Mouse (Mus musculus): Measurements from ENCODE around the gene Ndufs6. TPM values are rescaled to one million over a fixed set of nuclear protein-coding genes. Genes with fewer than 3 reads are reported as not detected.

The Ndufs6 gene
- polyA plus RNA-seq, 2 experiments from 2014 or later: 157 to 168 TPM

DNA sequence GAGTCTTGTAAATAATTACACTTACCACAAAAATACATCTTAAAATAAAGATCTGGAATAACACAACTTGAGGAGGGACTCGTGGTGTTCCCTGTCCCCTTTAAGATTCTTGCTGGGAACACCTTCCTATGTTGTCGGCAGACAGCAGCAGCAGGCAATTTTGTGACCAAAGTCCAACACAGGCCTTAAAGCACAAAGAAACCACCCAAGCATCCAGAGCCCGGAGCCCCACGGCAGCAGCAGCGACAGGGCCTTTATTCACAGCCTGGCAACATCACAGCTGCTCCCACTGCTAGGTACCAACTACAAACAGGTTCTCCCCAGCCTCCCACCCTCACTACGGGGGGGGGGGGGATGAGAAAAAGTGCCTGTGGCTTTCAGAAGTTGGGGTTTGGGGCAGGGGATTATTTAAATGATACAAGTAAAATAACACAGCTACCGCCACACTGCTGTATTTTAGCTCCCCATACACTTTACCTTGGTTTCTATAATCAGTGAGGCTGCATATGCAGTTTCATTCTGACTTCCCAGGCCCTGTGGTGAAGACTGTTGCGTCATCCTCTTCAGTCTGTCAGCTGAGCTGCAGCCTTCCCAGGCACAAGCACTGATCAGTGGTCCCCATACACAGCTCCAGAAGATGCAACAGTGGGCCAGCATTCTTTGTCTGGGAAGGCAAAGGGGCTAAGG lies 22.8 kb downstream of the Ndufs6 start:
- peak; percentile 70 for ATAC-seq

DNA sequence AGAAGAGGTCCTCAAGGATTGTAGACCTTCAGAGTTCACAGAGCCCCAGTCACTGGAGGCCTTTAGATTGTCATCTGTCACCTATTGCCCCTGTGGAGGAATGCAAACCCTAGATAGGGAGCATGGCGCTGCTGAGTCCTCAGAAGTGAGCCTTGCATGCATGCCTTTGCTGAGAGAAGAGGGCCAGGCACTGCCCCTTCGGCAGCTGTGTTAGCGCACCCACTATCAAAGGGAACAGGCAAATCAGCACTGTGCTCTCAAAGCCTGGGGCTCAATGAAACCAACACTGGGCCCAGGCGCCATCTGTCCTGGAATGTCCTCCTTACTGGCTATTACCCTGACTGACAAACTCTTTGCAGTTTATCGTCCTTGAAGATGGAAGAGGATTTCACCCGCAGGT lies 23.6 kb downstream of the Ndufs6 start:
- ATAC-seq: no peak

DNA sequence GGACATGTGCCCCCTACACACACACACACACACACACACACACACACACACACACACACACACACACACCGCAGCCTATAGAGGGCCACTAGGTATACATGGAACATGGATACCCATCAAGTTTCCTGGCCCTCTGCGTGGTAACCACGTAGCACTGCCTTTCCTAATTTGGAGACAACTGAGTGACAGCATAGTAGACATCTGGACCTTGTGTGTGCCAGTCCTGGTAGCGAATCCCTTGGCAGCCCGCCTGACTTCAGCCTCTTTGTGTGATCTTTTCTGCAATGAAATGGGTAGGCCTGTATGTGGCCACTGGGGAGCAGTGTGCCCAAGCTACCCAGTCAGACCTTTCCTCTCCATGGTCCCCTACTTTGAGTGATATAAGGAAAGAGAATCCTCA lies 29.0 kb downstream of the Ndufs6 start:
- no peak for ATAC-seq

- ATAC-seq: no peak
Observed at GRCm38 (mm10) chr13:73298717-73299116, 29.6 kb downstream of the Ndufs6 start.

DNA sequence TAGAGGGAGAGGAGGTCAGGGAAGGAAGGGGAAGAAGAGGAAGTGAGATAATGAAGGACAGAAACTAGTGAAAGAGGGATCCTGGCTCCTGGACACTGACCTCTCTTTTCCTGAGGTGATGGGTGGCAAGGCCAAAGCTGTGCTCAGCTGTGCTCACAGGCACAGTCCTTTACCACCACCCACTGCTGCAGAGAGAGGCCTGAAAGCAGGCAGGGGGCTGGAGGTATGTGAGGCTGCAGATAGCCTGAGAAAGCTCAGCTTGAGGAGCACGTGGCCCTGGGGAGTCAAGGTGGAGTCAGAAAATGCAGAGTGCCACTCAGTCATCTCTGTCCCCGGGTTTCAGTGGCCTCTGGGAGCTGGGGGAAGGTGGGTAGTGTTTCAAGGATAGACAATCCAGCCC lies 37.2 kb downstream of the Ndufs6 start:
- ATAC-seq: no peak

DNA sequence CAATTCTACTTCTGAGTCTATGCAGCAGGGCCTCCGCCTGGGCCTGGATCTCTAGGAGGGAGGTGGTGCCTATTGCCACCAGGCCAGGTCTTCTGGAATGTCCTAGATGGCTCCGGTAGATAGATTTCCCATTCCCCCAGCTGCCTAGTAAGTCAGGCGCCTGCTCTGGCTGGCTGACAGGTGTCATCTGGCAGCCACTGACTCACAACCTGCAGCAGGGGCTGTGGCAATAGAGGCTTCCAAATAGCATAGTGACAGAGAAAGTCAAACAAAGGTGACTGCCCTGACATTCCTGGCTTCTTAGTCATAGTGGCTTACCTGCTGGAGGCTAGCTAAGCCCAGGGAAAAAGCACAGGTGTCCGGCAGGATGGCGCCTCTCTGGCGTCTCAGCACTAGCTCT lies 38.1 kb downstream of the Ndufs6 start:
- ATAC-seq: no peak

DNA sequence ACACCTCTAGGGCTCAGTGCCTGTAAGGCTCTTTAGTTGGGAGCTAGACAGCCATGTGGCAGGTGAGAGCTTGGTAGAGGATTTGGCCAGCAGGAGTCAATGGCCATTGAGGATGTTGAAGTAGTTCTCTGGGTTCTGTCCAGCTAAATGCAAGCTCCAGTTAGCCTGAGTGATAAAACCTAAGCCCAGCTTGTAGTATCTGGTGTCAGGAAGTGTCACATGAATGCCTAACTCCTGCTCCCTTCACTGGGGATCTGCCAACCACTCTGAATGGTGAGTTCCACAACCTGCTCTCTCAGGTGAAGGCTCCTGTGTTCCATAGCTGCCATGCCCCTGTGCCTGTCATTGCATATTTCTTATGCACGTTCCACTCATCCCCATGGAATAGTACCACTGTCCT lies 44.8 kb downstream of the Ndufs6 start:
- ATAC-seq: no peak

DNA sequence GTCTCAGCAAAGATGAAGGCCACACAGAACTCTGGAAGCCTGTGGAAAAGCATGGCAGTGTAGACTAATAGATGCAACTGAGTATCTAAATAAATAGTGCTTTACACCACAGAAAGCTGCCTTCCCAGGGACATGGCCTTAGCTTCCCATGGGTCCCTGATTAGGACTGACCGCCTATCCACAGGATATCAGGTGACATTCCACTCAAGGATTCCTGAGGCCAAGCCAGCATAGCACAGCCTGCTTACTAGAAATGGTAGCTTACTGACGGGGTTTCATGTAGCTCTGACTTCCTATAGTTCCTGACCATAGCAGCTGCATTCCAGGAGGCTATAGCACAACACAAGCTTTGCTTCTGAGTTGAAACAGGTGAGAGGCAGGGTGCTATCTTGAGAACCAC lies 45.9 kb downstream of the Ndufs6 start:
- no peak for ATAC-seq

GRCm38 (mm10) chr13:73279196-73279595 lies 49.1 kb downstream of the Ndufs6 start:
- no peak for ATAC-seq

- ATAC-seq: no peak
Observed at GRCm38 (mm10) chr13:73277797-73278196, 50.5 kb downstream of the Ndufs6 start.

DNA sequence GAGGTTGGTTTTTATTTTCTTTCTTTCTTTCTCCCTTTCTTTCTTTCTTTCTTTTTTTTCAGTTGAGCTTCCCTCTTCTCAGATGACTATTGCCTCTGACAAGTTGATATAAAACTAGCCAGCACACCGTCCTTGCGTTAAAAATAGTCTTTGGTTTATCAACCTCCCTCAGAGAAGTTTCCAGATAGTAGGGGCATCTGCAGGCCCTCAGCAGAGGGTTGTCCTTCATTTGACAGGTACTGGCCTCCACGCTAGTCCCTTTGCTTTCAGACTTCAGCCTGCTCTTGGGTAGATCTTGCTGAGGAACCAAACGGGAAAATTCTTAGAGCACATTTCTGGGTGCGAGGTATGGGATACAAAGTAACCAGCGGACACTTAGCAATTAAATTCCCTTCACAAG lies 51.0 kb downstream of the Ndufs6 start:
- no peak for ATAC-seq

- ATAC-seq: no peak
Observed at GRCm38 (mm10) chr13:73273536-73273935, 54.8 kb downstream of the Ndufs6 start.

DNA sequence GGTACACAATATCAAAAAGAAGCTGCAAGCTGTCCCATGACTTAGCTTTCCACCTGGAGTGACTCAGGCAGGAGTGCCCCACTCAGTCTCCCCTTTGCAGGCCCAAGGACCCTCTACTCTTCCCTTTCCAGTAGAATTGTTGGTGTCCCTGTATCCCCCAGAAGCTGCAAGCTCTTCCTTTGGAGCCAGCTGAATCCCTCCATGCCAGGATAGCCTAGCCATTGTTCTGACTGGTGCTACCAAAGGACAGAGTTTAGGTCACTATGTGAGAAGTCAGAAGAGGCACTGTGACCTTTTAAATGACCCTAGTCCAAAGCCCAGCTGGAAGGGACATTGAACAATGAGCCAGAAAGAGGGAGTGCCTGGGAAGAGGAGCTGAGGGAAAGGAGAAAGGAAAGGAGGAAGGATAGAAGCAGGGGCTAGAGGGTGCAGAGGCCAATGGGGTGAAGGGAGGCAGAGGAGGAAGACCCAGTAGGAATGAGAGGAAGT lies 55.5 kb downstream of the Ndufs6 start:
- no peak for ATAC-seq

GRCm38 (mm10) chr13:73271336-73272242 lies 56.8 kb downstream of the Ndufs6 start:
- ATAC-seq: no peak

GRCm38 (mm10) chr13:73270451-73271081 lies 57.8 kb downstream of the Ndufs6 start:
- no peak for ATAC-seq

- no peak for ATAC-seq
Observed at GRCm38 (mm10) chr13:73269891-73270290, 58.5 kb downstream of the Ndufs6 start.

Other genes starting within 250 kb of the Ndufs6 start
- not detected for gene Irx4, start 68.1 kb downstream of the Ndufs6 start, polyA plus RNA-seq (2017; shearing (Covaris generic))
- gene Mrpl36, start within 50 bp of the Ndufs6 start, polyA plus RNA-seq (2017; shearing (Covaris generic)): 100 to 1,000 TPM; 138 to 148 TPM
- gene Lpcat1, start 138.7 kb upstream of the Ndufs6 start, polyA plus RNA-seq (2017; shearing (Covaris generic)): 10 to 100 TPM; 22.3 to 28.0 TPM
- not detected for gene Slc6a3, start 208.2 kb upstream of the Ndufs6 start, polyA plus RNA-seq (2017; shearing (Covaris generic))

All from activated CD4-positive, CD25-positive, alpha-beta regulatory T cell, adult 4 months (primary cell).